Comparison of ENCODE assay signal across 19 mouse cellular contexts in the genomic region with DNA sequence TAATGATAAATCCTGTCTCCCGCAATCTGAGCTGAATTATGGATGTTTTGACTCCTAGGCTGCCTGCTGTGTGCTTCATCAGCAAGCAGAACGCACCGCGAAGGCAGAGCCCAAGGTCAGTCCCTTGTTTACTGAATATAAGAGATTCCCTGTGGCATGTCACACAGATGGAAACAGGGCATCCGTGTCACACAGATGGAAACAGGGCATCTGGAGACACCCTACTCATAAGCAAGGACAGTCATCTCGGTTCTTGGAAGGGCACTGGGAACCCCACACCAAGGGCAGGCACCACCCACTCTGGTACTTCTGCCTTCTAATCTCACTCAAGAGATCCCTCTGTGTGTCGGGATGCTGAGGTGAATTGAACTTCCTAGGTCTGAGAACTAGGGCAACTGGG.
DNase-seq lines count a peak whose midpoint lies in the region; ATAC-seq and TF ChIP-seq lines count a peak whose summit lies in the region.
"Had no signal": no experiment of that assay in that cellular context is flagged by ENCODE, and none has a peak within 500 bp of the region (broad histone marks: within the 10 kb centered on the region; RNA-seq: fewer than 3 reads in every experiment).

No protein-coding gene starts in this region.

- intact Hi-C loops in left cerebral cortex, adult 2 months (cut with DNase I): no loop called here
- intact Hi-C loops in left cerebral cortex, postnatal 4 days (cut with DNase I): no loop called here

- peak overlapping the region; percentile 32; the same call in 1 of the 2 replicates for H3K27ac ChIP-seq in left cerebral cortex, adult 2 months
- H3K27ac ChIP-seq: forebrain, embryonic 10.5 days; forebrain, embryonic 13.5 days; heart, adult 2 months; hindbrain, embryonic 12.5 days; hindbrain, embryonic 15.5 days had no signal

- TF ChIP-seq CTCF in left cerebral cortex, adult 2 months (IDR thresholded peaks at IDR 0.05): no peak

- ATAC-seq in frontal cortex, adult (ENCODE audit: low TSS enrichment): peak; percentile 31; the same call in 1 of the 2 replicates
- ATAC-seq: forebrain, embryonic 13.5 days; forebrain, embryonic 16.5 days had no signal

- H3K4me3 ChIP-seq in left cerebral cortex, adult 2 months: no peak overlapping the region
- H3K4me3 ChIP-seq: forebrain, embryonic 10.5 days; forebrain, embryonic 13.5 days; heart, adult 2 months; hindbrain, embryonic 12.5 days; hindbrain, embryonic 15.5 days had no signal

- no peak for DNase-seq in frontal cortex, adult 2 months (ENCODE audit: extremely low spot score in 1 of 2, low spot score in 1 of 2)
- DNase-seq in left cerebral cortex, adult 2 months (ENCODE audit: extremely low spot score in 1 of 2, low spot score in 2 of 2): no peak
- no peak for DNase-seq in left cerebral cortex, postnatal 4 days
- peak; percentile 66 for DNase-seq in ovary, postnatal 36 days (ENCODE audit: low spot score)
- DNase-seq in ovary, postnatal 14 days (ENCODE audit: low spot score): no peak
- DNase-seq in lung, postnatal 4 days: no peak
- DNase-seq: adrenal gland, postnatal 10 days; adrenal gland, postnatal 36 days; cerebellum, adult 18-20 months; cerebellum, adult 9-10 months; cerebellum, postnatal 14 days; gastrocnemius, postnatal 25 days; heart, adult 2 months had no signal
